Comparison of ENCODE assay signal across 15 mouse cellular contexts in genomic region chr4:96969199-96969598, GRCm38 (mm10).
A peak's percentile ranks its signal among the peaks of the same experiment; 100 is the strongest.
DNase-seq lines count a peak whose midpoint lies in the region; ATAC-seq lines count a peak whose summit lies in the region.
"Had no signal": no experiment of that assay in that cellular context is flagged by ENCODE, and none has a peak within 500 bp of the region (broad histone marks: within the 10 kb centered on the region; RNA-seq: fewer than 3 reads in every experiment).

No protein-coding gene starts in this region.

- no peak for ATAC-seq in hindbrain, embryonic 15.5 days (ENCODE audit: low FRiP score, low read depth)
- peak; percentile 76; the same call in 1 of the 2 replicates for ATAC-seq in neural tube, embryonic 13.5 days (ENCODE audit: low read depth)
- no peak for ATAC-seq in liver, embryonic 12.5 days
- ATAC-seq: activated CD4-positive, CD25-positive, alpha-beta regulatory T cell, adult 4 months had no signal

- no peaks in the 10 kb centered on the region for H3K36me3 ChIP-seq in hindbrain, embryonic 15.5 days
- no peaks in the 10 kb centered on the region for H3K36me3 ChIP-seq in neural tube, embryonic 13.5 days
- H3K36me3 ChIP-seq in liver, embryonic 12.5 days = no peaks in the 10 kb centered on the region
- H3K36me3 ChIP-seq: G1E; limb, embryonic 13.5 days had no signal

- H3K9me3 ChIP-seq in hindbrain, embryonic 15.5 days = no peaks in the 10 kb centered on the region
- no peaks in the 10 kb centered on the region for H3K9me3 ChIP-seq in neural tube, embryonic 13.5 days
- no peaks in the 10 kb centered on the region for H3K9me3 ChIP-seq in liver, embryonic 12.5 days (replicated peaks)
- H3K9me3 ChIP-seq: G1E; limb, embryonic 13.5 days had no signal

- DNase-seq in embryo, embryonic 10.5 days (ENCODE audit: low spot score) = peak; percentile 15
- DNase-seq in embryo, embryonic 10 days (ENCODE audit: low spot score) = no peak
- peak; percentile 3 for DNase-seq in lung, postnatal 36 days
- no peak for DNase-seq in lung, postnatal 10 days
- no peak for DNase-seq in kidney, postnatal 14 days
- DNase-seq: gastrocnemius, adult 2 months; kidney, adult 18-20 months; lung, postnatal 4 days; thymus, postnatal 4 days had no signal

- no peaks in the 10 kb centered on the region for H3K27me3 ChIP-seq in hindbrain, embryonic 15.5 days
- H3K27me3 ChIP-seq in neural tube, embryonic 13.5 days = no peaks in the 10 kb centered on the region
- no peaks in the 10 kb centered on the region for H3K27me3 ChIP-seq in liver, embryonic 12.5 days (replicated peaks)
- H3K27me3 ChIP-seq: limb, embryonic 13.5 days had no signal

- no peak overlapping the region for H3K4me3 ChIP-seq in hindbrain, embryonic 15.5 days
- H3K4me3 ChIP-seq in neural tube, embryonic 13.5 days = no peak overlapping the region
- H3K4me3 ChIP-seq in liver, embryonic 12.5 days = no peak overlapping the region
- H3K4me3 ChIP-seq: gastrocnemius, adult 2 months; limb, embryonic 13.5 days had no signal

- no peaks in the 10 kb centered on the region for H3K4me1 ChIP-seq in hindbrain, embryonic 15.5 days (replicated peaks)
- H3K4me1 ChIP-seq in neural tube, embryonic 13.5 days (replicated peaks) = peaks cover 11% of the 10 kb centered on the region; the same call in 1 of the 2 replicates
- no peaks in the 10 kb centered on the region for H3K4me1 ChIP-seq in liver, embryonic 12.5 days

- 46% methylated on average over 5 of the region's 5 CpGs for WGBS in hindbrain, embryonic 15.5 days
- WGBS in neural tube, embryonic 13.5 days = 35% methylated on average over 5 of the region's 5 CpGs
- 68% methylated on average over 5 of the region's 5 CpGs for WGBS in liver, embryonic 12.5 days (ENCODE audit: insufficient replicate concordance)

- H3K4me2 ChIP-seq in hindbrain, embryonic 15.5 days = no peak overlapping the region
- no peak overlapping the region for H3K4me2 ChIP-seq in neural tube, embryonic 13.5 days
- no peak overlapping the region for H3K4me2 ChIP-seq in liver, embryonic 12.5 days
- H3K4me2 ChIP-seq: limb, embryonic 13.5 days had no signal

- no peak overlapping the region for H3K9ac ChIP-seq in hindbrain, embryonic 15.5 days
- no peak overlapping the region for H3K9ac ChIP-seq in neural tube, embryonic 13.5 days
- H3K9ac ChIP-seq in liver, embryonic 12.5 days = no peak overlapping the region
- H3K9ac ChIP-seq: limb, embryonic 13.5 days had no signal

- H3K27ac ChIP-seq in hindbrain, embryonic 15.5 days (replicated peaks) = 0 out of 2 replicates have a peak overlapping the region, but pooled peaks have one; percentile 10
- H3K27ac ChIP-seq in neural tube, embryonic 13.5 days (replicated peaks) = peak overlapping the region; percentile 71; the same call in 1 of the 2 replicates
- H3K27ac ChIP-seq in liver, embryonic 12.5 days = no peak overlapping the region
- H3K27ac ChIP-seq: gastrocnemius, adult 2 months; limb, embryonic 13.5 days had no signal

Comparison
In these comparisons a context has a peak if more than half of its experiments do, and no peak if none do; other contexts are left out.
1. DNase-seq: peak in embryo, embryonic 10.5 days (single experiment) and lung, postnatal 36 days (single experiment); none in embryo, embryonic 10 days (single experiment), lung, postnatal 10 days (single experiment) and kidney, postnatal 14 days (single experiment).